Mouse (Mus musculus) ovary, adult 2 months (tissue): ENCODE data around the gene Kndc1. TPM values are rescaled to one million over a fixed set of nuclear protein-coding genes. Genes with fewer than 3 reads are reported as not detected.

Source experiments
- polyA plus RNA-seq: library from polyadenylated mRNA; depleted of rRNA; stranded (reverse); fragments of >200 nt; gene quantifications from 2 replicates; pipeline ENCODE4 v1.2.3, GENCODE M21; 2012; rRNA removed

Kndc1 gene
- polyA plus RNA-seq, result 4.9 and 5.7 TPM in 2 replicates

GRCm38 (mm10) chr7:139894655-139895557, at the start of gene Kndc1:
Gene Kndc1, plus strand, starts transcription at chr7:139894696.

GRCm38 (mm10) chr7:139943674-139944281, 49.3 kb downstream of the Kndc1 start, which contains the start of gene Utf1:
Gene Utf1, plus strand, starts transcription at chr7:139943789.

GRCm38 (mm10) chr7:139978278-139978892, 83.9 kb downstream of the Kndc1 start, which contains the start of gene 6430531B16Rik:
Gene 6430531B16Rik, minus strand, starts transcription at chr7:139978755.

Other genes starting within 250 kb of the Kndc1 start
- gene Cfap46, start 210.9 kb upstream of the Kndc1 start, polyA plus RNA-seq, result 11.6 and 13.5 TPM in 2 replicates
- gene Adgra1, start 60.5 kb upstream of the Kndc1 start, polyA plus RNA-seq, result 1.2 and 1.9 TPM in 2 replicates
- gene Utf1, start 49.1 kb downstream of the Kndc1 start, polyA plus RNA-seq, result 1.3 and 1.9 TPM in 2 replicates
- gene 6430531B16Rik, start 84.1 kb downstream of the Kndc1 start, polyA plus RNA-seq, result 5.4 and 5.9 TPM in 2 replicates
- gene Adam8, start 97.9 kb downstream of the Kndc1 start, polyA plus RNA-seq, result 64.5 and 90.2 TPM in 2 replicates
- 66.3 and 117 TPM in 2 replicates for gene Zfp511, start 141.7 kb downstream of the Kndc1 start, polyA plus RNA-seq
- gene Tubgcp2, start 142.0 kb downstream of the Kndc1 start, polyA plus RNA-seq, result 36.3 and 43.5 TPM in 2 replicates
- gene Msx3, start 154.4 kb downstream of the Kndc1 start, polyA plus RNA-seq, result 1.1 and 1.6 TPM in 2 replicates
- 41.3 and 47.0 TPM in 2 replicates for gene Caly, start 187.9 kb downstream of the Kndc1 start, polyA plus RNA-seq
- gene Prap1, start 198.7 kb downstream of the Kndc1 start, polyA plus RNA-seq, result 26.7 and 333 TPM in 2 replicates
- gene Fuom, start 207.7 kb downstream of the Kndc1 start, polyA plus RNA-seq, result 71.6 and 73.8 TPM in 2 replicates
- gene Paox, start 221.1 kb downstream of the Kndc1 start, polyA plus RNA-seq, result 14.5 and 23.8 TPM in 2 replicates
- 113 and 126 TPM in 2 replicates for gene Echs1, start 221.8 kb downstream of the Kndc1 start, polyA plus RNA-seq
- 24.4 and 25.1 TPM in 2 replicates for gene Mtg1, start 242.9 kb downstream of the Kndc1 start, polyA plus RNA-seq